Mouse (Mus musculus): ENCODE data around the gene Exosc8. TPM values are rescaled to one million over a fixed set of nuclear protein-coding genes. Genes with fewer than 3 reads are reported as not detected.

The Exosc8 gene
- polyA plus RNA-seq, 1 experiment from 2014 or later, result 52.2 TPM

GRCm38 (mm10) chr3:54693056-54693415, 42.2 kb downstream of the Exosc8 start:
- H3K9ac ChIP-seq (ENCODE audit: low read depth, low read length), result peak overlapping the region; percentile 77
- no peaks in the 10 kb centered on the region for H3K9me3 ChIP-seq (replicated peaks; ENCODE audit: control insufficient read depth, low read length)
- 0% methylated on average over 8 of the region's 8 CpGs for WGBS (ENCODE audit: insufficient replicate concordance)
- ATAC-seq (ENCODE audit: low read depth), result no peak
- H3K27me3 ChIP-seq (ENCODE audit: control insufficient read depth, insufficient read depth, low read depth, low read length), result no peaks in the 10 kb centered on the region
- peaks cover 11% of the 10 kb centered on the region for H3K4me1 ChIP-seq (ENCODE audit: control insufficient read depth, low read depth, low read length)
- H3K4me3 ChIP-seq (ENCODE audit: low read depth, low read length), result peak overlapping the region; percentile 83
- H3K36me3 ChIP-seq (ENCODE audit: control insufficient read depth, insufficient read depth), result peaks cover 4% of the 10 kb centered on the region; the same call in 1 of the 2 replicates
- H3K27ac ChIP-seq (ENCODE audit: low read length), result peak overlapping the region; percentile 90
- peak overlapping the region; percentile 81 for H3K4me2 ChIP-seq (ENCODE audit: low read depth, low read length)

GRCm38 (mm10) chr3:54692202-54693055, 42.8 kb downstream of the Exosc8 start, which contains the start of gene Supt20:
Gene Supt20 (plus strand): TSS chr3:54692807.
- peak within 1 kb of the TSS; percentile 90 for H3K27ac ChIP-seq (ENCODE audit: low read length)
- peaks cover 4% of the 10 kb centered on the region; the same call in 1 of the 2 replicates for H3K36me3 ChIP-seq (ENCODE audit: control insufficient read depth, insufficient read depth)
- peaks cover 11% of the 10 kb centered on the region for H3K4me1 ChIP-seq (ENCODE audit: control insufficient read depth, low read depth, low read length)
- no peaks in the 10 kb centered on the region for H3K27me3 ChIP-seq (ENCODE audit: control insufficient read depth, insufficient read depth, low read depth, low read length)
- H3K4me3 ChIP-seq (ENCODE audit: low read depth, low read length), result peak within 1 kb of the TSS; percentile 83
- H3K4me2 ChIP-seq (ENCODE audit: low read depth, low read length), result peak within 1 kb of the TSS; percentile 98
- ATAC-seq (ENCODE audit: low read depth), result peak; percentile 99
- no peaks in the 10 kb centered on the region for H3K9me3 ChIP-seq (replicated peaks; ENCODE audit: control insufficient read depth, low read length)
- peak within 1 kb of the TSS; percentile 77 for H3K9ac ChIP-seq (ENCODE audit: low read depth, low read length)
- WGBS (ENCODE audit: insufficient replicate concordance), result under 1% methylated on average over 65 of the region's 65 CpGs

DNA sequence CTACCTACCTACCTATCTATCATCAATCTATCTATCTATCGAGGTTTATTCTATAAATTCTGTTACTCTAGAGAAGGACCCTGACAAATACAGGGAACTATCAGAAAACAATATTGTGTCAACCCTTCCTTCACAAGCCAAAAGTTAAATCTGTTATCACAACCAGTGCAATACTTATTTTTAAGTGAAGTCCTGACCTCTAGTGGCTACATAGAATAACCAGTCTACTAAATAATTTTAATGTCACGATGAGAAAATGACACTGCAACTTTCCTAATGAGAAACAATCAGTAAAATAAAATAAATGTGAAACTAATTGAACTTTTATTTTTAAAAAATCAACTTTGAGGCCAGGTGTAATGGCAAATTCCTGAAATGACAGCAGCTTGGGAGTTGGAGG, 46.1 kb downstream of the Exosc8 start:
- no peak overlapping the region for H3K4me3 ChIP-seq (ENCODE audit: low read depth, low read length)
- H3K27me3 ChIP-seq (ENCODE audit: control insufficient read depth, insufficient read depth, low read depth, low read length), result no peaks in the 10 kb centered on the region
- 25% methylated on average over 2 of the region's 2 CpGs for WGBS (ENCODE audit: insufficient replicate concordance)
- no peak overlapping the region for H3K9ac ChIP-seq (ENCODE audit: low read depth, low read length)
- H3K4me1 ChIP-seq (ENCODE audit: control insufficient read depth, low read depth, low read length), result peaks cover 4% of the 10 kb centered on the region; the same call in 1 of the 2 replicates
- no peaks in the 10 kb centered on the region for H3K36me3 ChIP-seq (ENCODE audit: control insufficient read depth, insufficient read depth)
- H3K9me3 ChIP-seq (replicated peaks; ENCODE audit: control insufficient read depth, low read length), result no peaks in the 10 kb centered on the region
- H3K4me2 ChIP-seq (ENCODE audit: low read depth, low read length), result no peak overlapping the region
- ATAC-seq (ENCODE audit: low read depth), result no peak
- H3K27ac ChIP-seq (ENCODE audit: low read length), result no peak overlapping the region

DNA sequence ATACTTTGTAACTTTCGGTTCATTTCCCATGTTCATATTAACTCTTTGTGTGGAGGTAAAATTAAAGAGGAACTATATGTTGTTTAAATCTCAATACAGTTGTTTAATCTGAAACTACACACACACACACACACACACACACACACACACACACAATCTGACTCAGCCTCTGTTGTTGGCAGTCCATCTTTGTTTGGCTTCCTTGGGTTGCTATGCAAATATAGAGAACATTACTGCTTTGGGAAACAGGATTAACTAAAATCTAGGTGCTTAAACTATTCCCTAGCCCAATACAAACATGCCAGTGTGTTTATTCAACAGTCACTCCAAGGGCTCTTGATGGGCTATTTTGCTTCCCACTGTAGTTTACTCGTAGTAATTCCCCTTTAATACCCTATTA, 47.9 kb downstream of the Exosc8 start:
- Histone ChIP-seq H3K4me3 (ENCODE audit: low read depth, low read length) (no peak overlapping the region), H3K9ac (ENCODE audit: low read depth, low read length) (no peak overlapping the region), H3K27me3 (ENCODE audit: control insufficient read depth, insufficient read depth, low read depth, low read length) (no peaks in the 10 kb centered on the region), H3K4me2 (ENCODE audit: low read depth, low read length) (no peak overlapping the region), H3K36me3 (ENCODE audit: control insufficient read depth, insufficient read depth) (no peaks in the 10 kb centered on the region), H3K9me3 (replicated peaks; ENCODE audit: control insufficient read depth, low read length) (no peaks in the 10 kb centered on the region), H3K4me1 (ENCODE audit: control insufficient read depth, low read depth, low read length) (peaks cover 3% of the 10 kb centered on the region; the same call in 1 of the 2 replicates), H3K27ac (ENCODE audit: low read length) (no peak overlapping the region)
- no peak for ATAC-seq (ENCODE audit: low read depth)
- 57% methylated on average over 2 of the region's 2 CpGs for WGBS (ENCODE audit: insufficient replicate concordance)

DNA sequence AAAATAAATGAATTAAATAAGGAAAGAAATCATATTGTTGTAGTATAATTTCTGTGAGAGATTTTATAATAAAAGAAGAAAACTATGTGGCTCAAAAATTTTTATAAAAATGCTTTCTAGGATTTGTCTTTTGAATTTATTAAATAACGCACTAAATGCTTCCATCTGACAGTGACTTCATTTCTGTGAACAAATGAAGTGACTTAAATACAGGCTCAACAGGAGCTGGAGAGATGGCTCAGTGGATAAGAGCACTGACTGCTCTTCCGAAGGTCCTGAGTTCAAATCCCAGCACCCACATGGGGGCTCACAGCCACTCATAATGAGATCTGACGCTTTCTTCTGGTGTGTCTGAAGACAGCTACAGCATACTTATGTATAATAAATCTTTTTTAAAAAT, 50.0 kb downstream of the Exosc8 start:
- Histone ChIP-seq H3K9me3 (replicated peaks; ENCODE audit: control insufficient read depth, low read length) (no peaks in the 10 kb centered on the region), H3K9ac (ENCODE audit: low read depth, low read length) (no peak overlapping the region), H3K4me1 (ENCODE audit: control insufficient read depth, low read depth, low read length) (no peaks in the 10 kb centered on the region; the same call in 1 of the 2 replicates), H3K27me3 (ENCODE audit: control insufficient read depth, insufficient read depth, low read depth, low read length) (no peaks in the 10 kb centered on the region), H3K36me3 (ENCODE audit: control insufficient read depth, insufficient read depth) (no peaks in the 10 kb centered on the region), H3K4me2 (ENCODE audit: low read depth, low read length) (no peak overlapping the region), H3K4me3 (ENCODE audit: low read depth, low read length) (no peak overlapping the region), H3K27ac (ENCODE audit: low read length) (no peak overlapping the region)
- ATAC-seq (ENCODE audit: low read depth), result no peak
- WGBS (ENCODE audit: insufficient replicate concordance), result 69% methylated on average over 3 of the region's 3 CpGs

DNA sequence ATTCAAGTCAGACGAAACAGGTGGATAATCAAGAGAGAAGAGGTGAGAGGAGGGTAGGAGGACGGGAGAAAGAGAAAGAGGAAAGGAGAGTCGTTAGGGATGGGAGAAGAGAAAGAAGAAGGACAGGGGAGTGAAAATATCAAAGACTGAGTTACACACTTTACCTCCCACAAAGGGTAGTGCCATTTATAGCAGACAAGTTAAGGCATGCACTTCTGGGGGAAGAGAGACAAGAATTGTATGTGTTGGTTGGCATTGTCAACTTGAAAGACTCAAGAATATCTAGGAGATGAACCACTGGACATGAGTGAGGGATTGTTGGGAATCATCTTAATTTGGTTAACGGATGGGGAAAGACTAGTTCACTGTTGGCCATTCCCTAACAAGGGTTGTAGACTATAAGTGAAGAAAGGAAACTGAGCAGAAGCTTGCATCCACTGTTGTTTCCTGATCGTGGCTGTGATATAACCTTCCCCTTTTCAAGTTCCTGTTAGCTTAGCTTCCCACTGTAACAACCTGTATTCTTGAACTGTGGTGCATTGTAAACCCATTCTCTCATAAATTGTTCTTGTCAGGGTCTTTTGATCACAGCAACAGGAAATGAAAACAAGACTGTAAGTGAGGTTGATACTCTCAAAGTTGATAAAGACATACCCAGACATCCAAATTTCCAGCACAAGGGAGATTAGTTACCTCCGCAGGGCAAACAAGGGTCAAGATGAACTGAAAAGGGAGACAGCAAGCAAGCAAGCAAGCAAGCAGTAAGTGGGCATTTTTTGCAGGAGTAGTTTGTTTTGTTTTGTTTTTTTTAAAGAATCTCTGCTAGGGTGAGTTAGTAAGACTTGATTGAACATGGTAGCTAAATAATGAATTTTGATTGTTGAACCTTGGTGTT, 53.6 kb downstream of the Exosc8 start:
- no peaks in the 10 kb centered on the region for H3K9me3 ChIP-seq (replicated peaks; ENCODE audit: control insufficient read depth, low read length)
- no peak overlapping the region for H3K4me2 ChIP-seq (ENCODE audit: low read depth, low read length)
- no peaks in the 10 kb centered on the region; the same call in 1 of the 2 replicates for H3K4me1 ChIP-seq (ENCODE audit: control insufficient read depth, low read depth, low read length)
- 29% methylated on average over 6 of the region's 6 CpGs for WGBS (ENCODE audit: insufficient replicate concordance)
- no peak overlapping the region for H3K9ac ChIP-seq (ENCODE audit: low read depth, low read length)
- H3K27ac ChIP-seq (ENCODE audit: low read length), result no peak overlapping the region
- no peak overlapping the region for H3K4me3 ChIP-seq (ENCODE audit: low read depth, low read length)
- no peak for ATAC-seq (ENCODE audit: low read depth)
- no peaks in the 10 kb centered on the region for H3K27me3 ChIP-seq (ENCODE audit: control insufficient read depth, insufficient read depth, low read depth, low read length)
- H3K36me3 ChIP-seq (ENCODE audit: control insufficient read depth, insufficient read depth), result no peaks in the 10 kb centered on the region

Other genes with a start within 250 kb of the Exosc8 start
- gene Supt20, start 42.6 kb downstream of the Exosc8 start, polyA plus RNA-seq (2015; fragmentation: Nextera tagmentation; extraction: Ambion mirVana), result 30.2 and 30.3 TPM in 2 replicates
- gene Gm21958, start 21.0 kb downstream of the Exosc8 start, polyA plus RNA-seq (2015; fragmentation: Nextera tagmentation; extraction: Ambion mirVana), result not detected in 2 replicates
- gene Alg5, start 146 bp upstream of the Exosc8 start, polyA plus RNA-seq (2015; fragmentation: Nextera tagmentation; extraction: Ambion mirVana), result 19.0 and 22.5 TPM in 2 replicates
- gene Smad9, start 20.2 kb upstream of the Exosc8 start, polyA plus RNA-seq (2015; fragmentation: Nextera tagmentation; extraction: Ambion mirVana), result 0.04 and 0.05 TPM in 2 replicates
- 12.4 and 12.8 TPM in 2 replicates for gene Rfxap, start 72.4 kb upstream of the Exosc8 start, polyA plus RNA-seq (2015; fragmentation: Nextera tagmentation; extraction: Ambion mirVana)
- gene Sertm1, start 180.5 kb upstream of the Exosc8 start, polyA plus RNA-seq (2015; fragmentation: Nextera tagmentation; extraction: Ambion mirVana), result 0.28 and 0.42 TPM in 2 replicates